Mouse (Mus musculus): ENCODE results near the gene Vmn1r1.

GRCm38 (mm10) chr1:182189669-182190440 is 25.6 kb upstream of the Vmn1r1 start:
- TF ChIP-seq CTCF (IDR thresholded peaks at IDR 0.05; ENCODE audit: low read depth, low read length) = no peak
- no peak for TF ChIP-seq POLR2A (IDR thresholded peaks at IDR 0.05; ENCODE audit: insufficient read depth, low read length)

Data from ES-Bruce4 (cell line).